Comparison of ENCODE assay signal across 22 mouse cellular contexts in genomic region chr1:182850080-182850479, GRCm38 (mm10).
DNase-seq lines count a peak whose midpoint lies in the region; ATAC-seq and TF ChIP-seq lines count a peak whose summit lies in the region.
"Had no signal": no experiment of that assay in that cellular context is flagged by ENCODE, and none has a peak within 500 bp of the region (broad histone marks: within the 10 kb centered on the region; RNA-seq: fewer than 3 reads in every experiment).

No protein-coding gene starts in this region.

- no peak overlapping the region for H3K9ac ChIP-seq in hindbrain, embryonic 11.5 days (ENCODE audit: low read depth, low read length)
- H3K9ac ChIP-seq in hindbrain, postnatal 0 days (replicated peaks; ENCODE audit: low read length): no peak overlapping the region
- no peak overlapping the region for H3K9ac ChIP-seq in neural tube, embryonic 14.5 days (replicated peaks; ENCODE audit: low read depth, low read length)
- H3K9ac ChIP-seq: forebrain, postnatal 0 days; heart, embryonic 15.5 days; limb, embryonic 12.5 days; stomach, embryonic 15.5 days had no signal

- peak; percentile 38; the same call in 1 of the 2 replicates for ATAC-seq in hindbrain, embryonic 11.5 days (ENCODE audit: low FRiP score)
- peak; percentile 53; the same call in 1 of the 2 replicates for ATAC-seq in hindbrain, postnatal 0 days
- ATAC-seq in neural tube, embryonic 14.5 days (ENCODE audit: low read depth): peak; percentile 64; the same call in 1 of the 2 replicates
- ATAC-seq in megakaryocyte-erythroid progenitor cell, adult 5-6 weeks (replicated peaks; ENCODE audit: low FRiP score, low TSS enrichment, poor library complexity, severe bottlenecking): no peak
- ATAC-seq: forebrain, postnatal 0 days had no signal

- H3K9me3 ChIP-seq in hindbrain, embryonic 11.5 days (ENCODE audit: control insufficient read depth, low read length): no peaks in the 10 kb centered on the region
- no peaks in the 10 kb centered on the region for H3K9me3 ChIP-seq in hindbrain, embryonic 10.5 days
- no peaks in the 10 kb centered on the region for H3K9me3 ChIP-seq in hindbrain, postnatal 0 days (ENCODE audit: low read length)
- no peaks in the 10 kb centered on the region for H3K9me3 ChIP-seq in neural tube, embryonic 14.5 days (ENCODE audit: control insufficient read depth, low read length)
- H3K9me3 ChIP-seq: heart, embryonic 15.5 days; limb, embryonic 12.5 days; stomach, embryonic 15.5 days had no signal

- DNase-seq in hindbrain, embryonic 11.5 days (ENCODE audit: low spot score): no peak
- DNase-seq in hindbrain, embryonic 10.5 days (ENCODE audit: low spot score): no peak
- peak; percentile 72 for DNase-seq in ZHBTc4 (ENCODE audit: low read depth, low spot score)
- DNase-seq in hindbrain, postnatal 0 days (ENCODE audit: low spot score): no peak
- no peak for DNase-seq in spleen, postnatal 36 days (ENCODE audit: low spot score in 2 of 2)
- DNase-seq: adrenal gland, postnatal 25 days; cerebellum, adult 9-11 months; forebrain, postnatal 0 days; gastrocnemius, postnatal 36 days; heart, postnatal 36 days; kidney, adult 8-10 months; kidney, postnatal 10 days; lung, adult 18-20 months; lung, postnatal 10 days; right cerebral cortex, postnatal 4 days; thymus, postnatal 25 days had no signal

- H3K27me3 ChIP-seq in hindbrain, embryonic 11.5 days (ENCODE audit: control insufficient read depth, insufficient read depth, low read length): no peaks in the 10 kb centered on the region
- H3K27me3 ChIP-seq in hindbrain, embryonic 10.5 days (ENCODE audit: insufficient read depth, poor library complexity, severe bottlenecking): no peaks in the 10 kb centered on the region
- no peaks in the 10 kb centered on the region for H3K27me3 ChIP-seq in hindbrain, postnatal 0 days (ENCODE audit: insufficient read depth, low read length)
- no peaks in the 10 kb centered on the region for H3K27me3 ChIP-seq in neural tube, embryonic 14.5 days (ENCODE audit: control insufficient read depth, insufficient read depth, low read length)
- H3K27me3 ChIP-seq: heart, embryonic 15.5 days; limb, embryonic 12.5 days; stomach, embryonic 15.5 days had no signal

- no peak overlapping the region for H3K4me3 ChIP-seq in hindbrain, embryonic 11.5 days (ENCODE audit: low read depth, low read length)
- no peak overlapping the region for H3K4me3 ChIP-seq in hindbrain, embryonic 10.5 days
- no peak overlapping the region for H3K4me3 ChIP-seq in hindbrain, postnatal 0 days (ENCODE audit: low read length)
- no peak overlapping the region for H3K4me3 ChIP-seq in neural tube, embryonic 14.5 days (ENCODE audit: low read depth, low read length)
- H3K4me3 ChIP-seq: heart, embryonic 15.5 days; limb, embryonic 12.5 days; stomach, embryonic 15.5 days had no signal

- H3K27ac ChIP-seq in hindbrain, embryonic 11.5 days (ENCODE audit: low read depth, low read length): 0 out of 2 replicates have a peak overlapping the region, but pooled peaks have one; percentile 45
- no peak overlapping the region for H3K27ac ChIP-seq in hindbrain, embryonic 10.5 days
- no peak overlapping the region for H3K27ac ChIP-seq in hindbrain, postnatal 0 days
- peak overlapping the region; percentile 69 for H3K27ac ChIP-seq in neural tube, embryonic 14.5 days (ENCODE audit: low read depth, low read length)
- H3K27ac ChIP-seq: heart, embryonic 15.5 days; limb, embryonic 12.5 days; stomach, embryonic 15.5 days had no signal

- no peaks in the 10 kb centered on the region for H3K4me1 ChIP-seq in hindbrain, embryonic 11.5 days (replicated peaks; ENCODE audit: control insufficient read depth, insufficient read depth, low read length)
- H3K4me1 ChIP-seq in hindbrain, embryonic 10.5 days (replicated peaks): peaks cover 21% of the 10 kb centered on the region
- H3K4me1 ChIP-seq in hindbrain, postnatal 0 days (ENCODE audit: insufficient read depth, low read length): no peaks in the 10 kb centered on the region
- peaks cover 17% of the 10 kb centered on the region; the same call in 1 of the 2 replicates for H3K4me1 ChIP-seq in neural tube, embryonic 14.5 days (ENCODE audit: control insufficient read depth, insufficient read depth, low read length)
- H3K4me1 ChIP-seq: stomach, embryonic 15.5 days had no signal

- WGBS in hindbrain, embryonic 11.5 days: 76% methylated on average over 1 of the region's 1 CpGs
- 90% methylated on average over 1 of the region's 1 CpGs for WGBS in hindbrain, embryonic 10.5 days
- 81% methylated on average over 1 of the region's 1 CpGs for WGBS in hindbrain, postnatal 0 days
- WGBS in neural tube, embryonic 14.5 days: 70% methylated on average over 1 of the region's 1 CpGs

- no peak overlapping the region for H3K4me2 ChIP-seq in hindbrain, embryonic 11.5 days (replicated peaks; ENCODE audit: low read depth, low read length)
- no peak overlapping the region for H3K4me2 ChIP-seq in hindbrain, postnatal 0 days (ENCODE audit: low read depth, low read length)
- 0 out of 2 replicates have a peak overlapping the region, but pooled peaks have one; percentile 11 for H3K4me2 ChIP-seq in neural tube, embryonic 14.5 days (ENCODE audit: low read depth, low read length)
- H3K4me2 ChIP-seq: heart, embryonic 15.5 days; liver, embryonic 11.5 days; stomach, embryonic 15.5 days had no signal

- no peak for TF ChIP-seq CTCF in hindbrain, postnatal 0 days (IDR thresholded peaks at IDR 0.05; ENCODE audit: low read depth)

- no peaks in the 10 kb centered on the region for H3K36me3 ChIP-seq in hindbrain, embryonic 11.5 days (ENCODE audit: control insufficient read depth, insufficient read depth, low read length)
- no peaks in the 10 kb centered on the region for H3K36me3 ChIP-seq in hindbrain, embryonic 10.5 days
- H3K36me3 ChIP-seq in hindbrain, postnatal 0 days (ENCODE audit: insufficient read depth, low read length): no peaks in the 10 kb centered on the region
- H3K36me3 ChIP-seq in neural tube, embryonic 14.5 days (ENCODE audit: control insufficient read depth, insufficient read depth, low read length): no peaks in the 10 kb centered on the region
- H3K36me3 ChIP-seq: heart, embryonic 15.5 days; limb, embryonic 12.5 days; stomach, embryonic 15.5 days had no signal

Comparison
In these comparisons a context has a peak if more than half of its experiments do, and no peak if none do; other contexts are left out.
1. H3K27ac ChIP-seq: peak in hindbrain, embryonic 11.5 days (single experiment) and neural tube, embryonic 14.5 days (single experiment); none in hindbrain, embryonic 10.5 days (single experiment) and hindbrain, postnatal 0 days (single experiment).